Mouse (Mus musculus): ENCODE data around the gene Kiss1.
A peak's percentile ranks its signal among the peaks of the same experiment; 100 is the strongest.
"Not testable (repeated sequence)": the region's sequence is repeated elsewhere in the genome, so short reads cannot be mapped to it uniquely, and the experiment has no call there.

Gene Kiss1

DNA sequence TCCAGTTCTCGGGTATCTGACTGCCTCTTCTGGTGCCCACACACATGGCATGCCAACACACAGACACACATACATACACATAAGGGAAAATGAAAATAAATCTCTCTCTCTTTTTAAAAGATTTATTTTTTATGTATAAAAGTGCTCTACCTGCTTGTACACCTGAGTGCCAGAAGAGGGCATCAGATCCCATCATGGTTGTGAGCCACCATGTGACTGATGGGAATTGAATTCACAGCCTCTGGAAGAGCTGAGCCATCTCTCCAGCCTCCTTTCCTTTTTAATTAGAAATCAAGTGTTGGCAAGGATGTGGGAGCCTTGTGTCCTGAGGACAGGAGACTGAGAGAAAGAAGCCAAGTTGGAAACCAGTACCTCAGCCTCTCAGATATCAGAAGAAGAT is 4.5 kb upstream of the Kiss1 start:
- no peak for DNase-seq (ENCODE audit: low spot score in 2 of 2)

- DNase-seq (ENCODE audit: low spot score in 2 of 2), result no peak
Observed at GRCm38 (mm10) chr1:133323333-133323732, 1.7 kb downstream of the Kiss1 start.

- no peak for DNase-seq (ENCODE audit: low spot score in 2 of 2)
Observed at GRCm38 (mm10) chr1:133325951-133326350, 4.3 kb downstream of the Kiss1 start.

GRCm38 (mm10) chr1:133327094-133327493 is 5.4 kb downstream of the Kiss1 start:
- DNase-seq (ENCODE audit: low spot score in 2 of 2), result no peak

- DNase-seq (ENCODE audit: low spot score in 2 of 2), result no peak
Observed at GRCm38 (mm10) chr1:133328299-133328795, 6.7 kb downstream of the Kiss1 start.

DNA sequence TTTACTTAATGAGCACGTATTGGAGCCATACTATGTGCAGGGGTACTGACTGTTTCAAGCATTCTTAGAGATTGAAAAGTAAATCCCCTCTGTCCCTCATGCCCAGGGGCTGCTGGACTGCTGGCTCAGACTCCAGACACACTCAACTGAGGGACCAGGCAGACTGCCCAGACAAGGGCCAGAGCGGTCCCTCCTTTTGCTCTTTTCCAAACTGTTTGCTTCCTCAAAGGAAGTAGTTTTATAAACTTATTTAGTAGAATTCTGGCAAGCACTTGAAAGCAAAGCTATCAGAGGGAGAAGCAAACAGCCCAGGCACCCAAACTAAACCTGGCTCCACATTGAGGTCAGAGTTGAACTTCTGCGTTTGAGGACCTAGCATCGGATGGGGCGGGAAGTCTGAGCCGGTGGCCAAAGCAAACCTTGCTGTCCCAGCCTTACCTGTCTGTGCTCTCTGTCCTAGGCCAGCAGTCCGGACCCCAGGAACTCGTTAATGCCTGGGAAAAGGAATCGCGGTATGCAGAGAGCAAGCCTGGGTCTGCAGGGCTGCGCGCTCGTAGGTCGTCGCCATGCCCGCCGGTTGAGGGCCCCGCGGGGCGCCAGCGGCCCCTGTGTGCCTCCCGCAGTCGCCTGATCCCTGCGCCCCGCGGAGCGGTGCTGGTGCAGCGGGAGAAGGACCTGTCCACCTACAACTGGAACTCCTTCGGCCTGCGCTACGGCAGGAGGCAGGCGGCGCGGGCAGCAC is 7.4 kb downstream of the Kiss1 start:
- DNase-seq (ENCODE audit: low spot score in 2 of 2), result no peak

GRCm38 (mm10) chr1:133329638-133329964 is 7.9 kb downstream of the Kiss1 start:
- DNase-seq (ENCODE audit: low spot score in 2 of 2), result no peak

GRCm38 (mm10) chr1:133331142-133331541 is 9.5 kb downstream of the Kiss1 start:
- no peak for DNase-seq (ENCODE audit: low spot score in 2 of 2)

DNA sequence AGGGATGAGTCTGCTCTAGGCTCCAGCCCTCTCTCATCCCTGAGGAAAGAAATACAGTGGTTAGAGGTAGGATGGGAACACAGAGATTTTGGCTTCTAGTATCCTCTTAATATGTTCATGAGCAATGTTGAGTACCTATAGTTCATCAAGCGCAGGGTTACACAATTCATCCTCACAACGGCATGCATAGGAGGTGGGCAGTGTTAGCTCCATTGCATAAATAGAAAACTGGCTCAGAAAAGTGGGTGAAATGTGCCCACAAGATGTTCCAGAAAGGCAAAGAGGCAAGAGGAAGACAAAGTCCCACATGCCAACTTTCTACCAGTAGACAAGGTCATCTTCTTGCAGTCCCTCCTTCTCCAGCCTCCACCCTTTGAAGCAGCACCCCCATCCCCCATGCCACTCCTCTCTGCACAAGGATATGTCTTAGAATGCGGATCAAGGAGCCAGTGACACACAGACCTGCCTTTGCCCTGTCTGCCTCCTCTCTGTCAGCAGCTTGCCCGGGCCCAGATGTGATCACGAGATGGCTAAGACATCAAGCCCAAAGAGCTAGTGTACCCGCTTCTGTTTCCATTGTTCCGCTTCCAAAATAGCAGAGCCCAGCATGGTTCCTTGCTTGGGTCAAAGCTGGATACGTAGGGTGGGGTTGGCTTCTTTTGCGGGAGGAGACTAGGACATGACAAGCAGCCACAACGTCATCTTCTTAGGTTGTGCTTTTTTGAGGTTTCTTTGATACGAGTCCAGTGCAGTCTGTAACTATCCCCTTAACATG is 11.2 kb downstream of the Kiss1 start:
- peak in 1 of 2 experiments; percentile 49 for DNase-seq (ENCODE audit: low spot score in 2 of 2)

DNA sequence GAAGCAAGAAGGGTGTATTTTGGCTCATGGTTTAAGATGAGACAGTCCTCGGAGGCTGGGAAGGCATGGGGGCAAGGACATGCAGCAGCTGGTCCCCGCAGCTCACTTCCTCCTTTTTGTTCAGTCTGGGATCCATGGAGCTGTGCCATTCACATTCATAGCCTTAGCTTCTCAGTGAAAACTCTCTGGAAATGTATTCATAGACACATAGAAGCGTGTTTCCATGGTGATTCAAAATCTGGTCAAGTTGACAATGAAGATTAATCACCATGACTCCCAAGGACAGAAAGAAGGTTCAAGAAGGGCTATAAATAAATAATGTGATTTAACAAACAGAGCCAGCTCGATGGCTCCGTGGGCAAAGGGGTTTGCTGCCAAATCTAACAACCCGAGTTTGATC is 12.3 kb downstream of the Kiss1 start:
- no peak for DNase-seq (ENCODE audit: low spot score in 2 of 2)

DNA sequence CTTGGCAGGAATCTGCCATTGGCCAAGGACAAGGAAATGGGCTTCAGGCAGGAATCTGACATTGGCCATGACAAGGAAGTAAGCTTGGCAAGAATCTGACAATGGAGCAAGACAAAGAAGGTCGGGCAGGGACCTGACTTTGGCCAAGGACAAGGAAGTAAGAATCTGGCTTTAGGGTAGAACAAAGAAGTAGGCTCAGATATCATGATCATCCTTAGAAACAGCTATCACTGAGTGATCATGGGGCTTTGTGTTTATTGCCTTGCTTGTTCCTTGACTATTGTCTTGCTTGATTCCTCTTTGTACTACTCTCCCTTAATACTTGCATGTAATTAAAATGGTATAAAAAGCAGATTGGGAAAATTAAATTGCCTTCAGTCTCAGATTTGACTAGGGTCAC is 18.7 kb downstream of the Kiss1 start:
- DNase-seq (ENCODE audit: low spot score in 2 of 2), result not testable (repeated sequence)

- no peak for DNase-seq (ENCODE audit: low spot score in 2 of 2)
Observed at GRCm38 (mm10) chr1:133344357-133344756, 22.7 kb downstream of the Kiss1 start.

DNA sequence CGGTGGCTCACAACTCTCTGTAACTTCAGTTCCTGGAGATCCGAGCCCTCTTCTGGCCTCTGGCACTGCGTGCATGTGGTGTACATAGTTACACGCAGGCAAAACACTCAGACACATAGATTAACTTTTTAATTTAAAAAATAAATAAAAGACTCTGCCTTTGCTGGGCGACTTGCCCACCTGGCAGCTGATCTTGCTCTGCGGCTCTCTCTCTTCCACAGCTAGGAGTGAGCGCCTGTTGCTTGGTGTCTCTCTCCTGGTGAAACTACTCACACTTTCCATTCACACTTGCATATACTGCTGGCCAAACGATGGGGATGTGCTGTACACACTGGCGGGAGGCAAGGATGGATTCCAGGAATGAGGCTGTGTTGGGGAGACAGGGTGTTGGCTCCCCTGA is 24.9 kb downstream of the Kiss1 start:
- DNase-seq (ENCODE audit: low spot score in 2 of 2), result no peak

- no peak for DNase-seq (ENCODE audit: low spot score in 2 of 2)
Observed at GRCm38 (mm10) chr1:133347226-133347625, 25.6 kb downstream of the Kiss1 start.

DNA sequence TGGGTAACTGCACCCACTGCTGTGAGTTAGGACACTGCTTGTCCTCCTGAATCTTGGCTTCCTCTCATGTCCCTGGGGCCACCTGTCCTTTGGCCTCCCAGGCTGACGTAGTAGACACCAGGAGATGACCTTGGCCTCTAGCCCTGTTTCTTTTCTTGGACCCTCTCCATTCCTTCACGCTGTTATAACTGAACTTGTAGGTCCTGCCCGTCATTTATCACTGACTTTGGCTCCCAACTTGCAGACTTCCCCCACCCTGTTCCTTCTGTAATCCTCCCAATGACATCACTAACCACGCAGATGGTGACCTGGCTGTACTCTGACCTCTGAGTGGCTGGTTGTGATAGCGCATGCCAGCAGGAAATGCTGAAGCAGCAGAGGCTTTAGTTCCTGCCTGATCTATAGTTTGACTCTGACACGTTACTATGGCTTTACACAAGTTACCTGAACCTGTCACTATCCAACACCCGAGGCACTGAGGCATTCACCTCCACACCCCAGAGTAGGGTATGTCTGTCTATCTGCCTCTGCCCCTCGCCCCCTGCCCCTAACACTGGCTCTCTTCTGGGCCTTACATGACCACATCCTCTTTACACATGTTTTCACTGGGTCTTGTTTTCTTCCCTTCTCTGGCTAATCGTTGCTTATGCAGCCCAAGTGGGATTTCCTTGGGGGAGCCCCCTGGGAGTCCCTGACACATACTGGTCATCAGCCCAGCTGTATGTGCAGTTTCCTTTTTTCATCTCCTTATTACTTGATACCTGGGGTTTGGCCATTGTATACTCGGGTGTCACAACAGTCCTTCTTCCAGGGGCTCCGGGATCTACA is 26.2 kb downstream of the Kiss1 start:
- no peak for DNase-seq (ENCODE audit: low spot score in 2 of 2)

DNA sequence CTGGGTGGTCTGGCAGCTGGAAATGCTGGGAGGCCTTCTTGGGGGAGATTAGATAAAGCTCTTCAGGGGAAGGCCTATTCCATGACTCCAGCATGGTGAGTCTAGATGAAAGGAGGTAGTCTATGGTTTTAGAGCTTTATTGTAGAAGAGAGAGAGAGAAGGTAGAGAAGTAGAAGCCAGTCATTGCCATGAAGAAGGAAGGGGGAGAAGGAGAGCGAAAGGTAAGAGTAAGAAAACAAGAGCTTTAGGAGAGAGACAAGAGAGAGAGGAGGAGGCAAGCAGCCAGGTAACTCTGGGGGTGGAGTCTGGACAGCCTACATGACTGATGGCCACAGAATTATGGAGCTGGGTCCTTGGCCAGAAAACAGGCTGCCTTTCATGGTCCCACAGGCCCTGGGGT is 28.5 kb downstream of the Kiss1 start, which contains the start of gene Ren1:
TSS of gene Ren1 (plus strand) at position 301 of the 400 bp plus-strand sequence.
- DNase-seq (ENCODE audit: low spot score in 2 of 2), result no peak

GRCm38 (mm10) chr1:133351762-133352161 is 30.1 kb downstream of the Kiss1 start:
- DNase-seq (ENCODE audit: low spot score in 2 of 2), result no peak

GRCm38 (mm10) chr1:133353371-133353809 is 31.7 kb downstream of the Kiss1 start:
- DNase-seq (ENCODE audit: low spot score in 2 of 2), result peak; percentile 69 to 77

DNA sequence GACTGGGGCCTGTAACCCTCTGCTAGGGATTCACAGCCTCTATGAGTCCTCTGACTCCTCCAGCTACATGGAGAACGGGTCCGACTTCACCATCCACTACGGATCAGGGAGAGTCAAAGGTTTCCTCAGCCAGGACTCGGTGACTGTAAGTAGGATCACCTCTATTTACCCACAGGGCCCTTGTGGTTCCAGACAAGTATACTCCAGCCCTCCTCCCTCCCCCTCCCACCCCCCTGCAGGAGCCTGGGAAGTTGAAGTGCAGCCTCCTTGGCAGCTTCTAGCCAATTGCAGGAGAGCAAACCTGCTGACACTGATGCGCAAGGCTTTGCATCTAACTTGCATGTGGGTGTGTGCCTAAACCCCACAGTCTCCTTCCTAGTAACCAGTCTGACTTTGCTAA is 33.8 kb downstream of the Kiss1 start:
- DNase-seq (ENCODE audit: low spot score in 2 of 2), result no peak

DNA sequence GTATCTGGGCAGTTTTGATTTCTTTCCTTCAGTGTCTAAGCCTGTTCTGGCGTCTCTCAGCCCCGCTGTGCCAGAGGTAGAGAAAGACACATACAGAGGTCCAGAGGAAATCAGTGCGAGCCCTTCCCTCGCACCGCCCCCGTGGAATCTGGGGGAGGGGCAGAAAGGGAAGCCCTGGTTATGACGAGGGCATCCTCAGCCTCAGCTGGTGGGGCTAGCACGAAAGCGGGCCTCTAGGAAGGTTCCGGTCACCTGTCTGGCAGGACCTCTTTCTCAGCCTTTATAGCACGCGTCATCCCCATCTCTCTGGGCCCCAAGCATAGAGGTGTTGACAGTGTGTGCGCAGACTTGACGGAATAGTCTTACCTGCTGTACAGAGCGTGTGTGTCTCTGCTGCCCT is 34.2 kb downstream of the Kiss1 start:
- no peak for DNase-seq (ENCODE audit: low spot score in 2 of 2)

DNA sequence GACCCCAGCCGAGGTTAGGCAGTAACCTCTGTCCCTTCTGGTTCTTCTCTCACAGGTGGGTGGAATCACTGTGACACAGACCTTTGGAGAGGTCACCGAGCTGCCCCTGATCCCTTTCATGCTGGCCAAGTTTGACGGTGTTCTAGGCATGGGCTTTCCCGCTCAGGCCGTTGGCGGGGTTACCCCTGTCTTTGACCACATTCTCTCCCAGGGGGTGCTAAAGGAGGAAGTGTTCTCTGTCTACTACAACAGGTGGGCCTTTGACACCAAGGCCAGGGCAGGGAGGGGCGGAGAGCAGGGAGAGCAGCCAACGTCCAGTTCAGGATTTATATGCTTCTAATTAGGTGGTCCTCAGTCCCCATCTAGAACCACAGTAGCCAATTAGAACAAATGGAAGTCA is 34.7 kb downstream of the Kiss1 start:
- DNase-seq (ENCODE audit: low spot score in 2 of 2), result no peak

GRCm38 (mm10) chr1:133361006-133361405 is 39.3 kb downstream of the Kiss1 start:
- no peak for DNase-seq (ENCODE audit: low spot score in 2 of 2)
